Mouse (Mus musculus) adipocyte (in vitro differentiated cells): ENCODE results near the gene Lrrc8a.

Experiments
- DNase-seq: peaks from one replicate; pipeline ENCODE4 v3.0.0-alpha.2; 2016; ENCODE audit warnings: low spot score

Lrrc8a gene

GRCm38 (mm10) chr2:30238906-30239465, 1.5 kb downstream of the Lrrc8a start:
- DNase-seq, result no peak

GRCm38 (mm10) chr2:30239777-30240176, 2.3 kb downstream of the Lrrc8a start:
- no peak for DNase-seq

GRCm38 (mm10) chr2:30240267-30240666, 2.8 kb downstream of the Lrrc8a start, which contains the start of gene Gm28035:
Gm28035 (plus strand) TSS chr2:30240567.
- DNase-seq, result no peak

GRCm38 (mm10) chr2:30242509-30242908, 5.0 kb downstream of the Lrrc8a start:
- DNase-seq, result peak; percentile 93

GRCm38 (mm10) chr2:30243391-30243790, 5.9 kb downstream of the Lrrc8a start:
- DNase-seq, result no peak

GRCm38 (mm10) chr2:30244595-30245178, 7.2 kb downstream of the Lrrc8a start:
- DNase-seq, result no peak

- no peak for DNase-seq
These were observed 9.5 kb downstream of the Lrrc8a start for GRCm38 (mm10) chr2:30247036-30247435.

GRCm38 (mm10) chr2:30247681-30248080, 10.2 kb downstream of the Lrrc8a start:
- DNase-seq, result no peak

GRCm38 (mm10) chr2:30249182-30249581, 11.7 kb downstream of the Lrrc8a start:
- no peak for DNase-seq

- DNase-seq, result no peak
These were observed 12.9 kb downstream of the Lrrc8a start for GRCm38 (mm10) chr2:30250166-30251128.

GRCm38 (mm10) chr2:30251417-30252104, 14.0 kb downstream of the Lrrc8a start:
- no peak for DNase-seq

GRCm38 (mm10) chr2:30252521-30252920, 15.0 kb downstream of the Lrrc8a start:
- DNase-seq, result no peak

- DNase-seq, result no peak
These were observed 16.3 kb downstream of the Lrrc8a start for GRCm38 (mm10) chr2:30253809-30254208.

- no peak for DNase-seq
These were observed 18.3 kb downstream of the Lrrc8a start for GRCm38 (mm10) chr2:30255631-30256395.

- no peak for DNase-seq
These were observed 19.3 kb downstream of the Lrrc8a start for GRCm38 (mm10) chr2:30256616-30257350.

- DNase-seq, result no peak
These were observed 20.4 kb downstream of the Lrrc8a start for GRCm38 (mm10) chr2:30257699-30258460.

GRCm38 (mm10) chr2:30258600-30258999, 21.1 kb downstream of the Lrrc8a start:
- no peak for DNase-seq

GRCm38 (mm10) chr2:30259131-30260064, 21.9 kb downstream of the Lrrc8a start:
- no peak for DNase-seq
